Mouse (Mus musculus) forebrain, postnatal 0 days (tissue): ENCODE data around the gene Gm45194. TPM values are rescaled to one million over a fixed set of nuclear protein-coding genes. Genes with fewer than 3 reads are reported as not detected.
A peak's percentile ranks its signal among the peaks of the same experiment; 100 is the strongest.

Source experiments
- ATAC-seq: fragments of 200-750 bp; cut with Nextera tagmentation; 2 replicates; pipeline ENCODE4 v1.8.0; 2017; ENCODE audit warnings: mild to moderate bottlenecking, moderate library complexity
- DNase-seq: peaks from one replicate; pipeline ENCODE4 v3.0.0-alpha.2; 2015
- H3K27ac ChIP-seq: fragments of 300-500 bp; sonication (generic); 2 replicates; pipeline ENCODE4 v1.5.1; 2014; ENCODE audit warnings: low read depth, mild to moderate bottlenecking, antibody characterized with exemption, low read length, moderate library complexity, mixed read lengths
- H3K27me3 ChIP-seq: fragments of 300-500 bp; sonication (generic); 2 replicates; pipeline ENCODE4 v1.6.1; 2014; ENCODE audit warnings: mild to moderate bottlenecking, low read length, mixed read lengths; ENCODE audit not compliant: insufficient read depth
- H3K36me3 ChIP-seq: fragments of 300-500 bp; sonication (generic); 2 replicates; pipeline ENCODE4 v1.6.1; 2014; ENCODE audit warnings: mild to moderate bottlenecking, moderate library complexity; ENCODE audit not compliant: insufficient read depth
- H3K4me1 ChIP-seq: fragments of 300-500 bp; sonication (generic); 2 replicates; pipeline ENCODE4 v1.6.1; 2014; ENCODE audit warnings: antibody characterized with exemption; ENCODE audit not compliant: insufficient read depth
- H3K4me2 ChIP-seq: fragments of 300-500 bp; sonication (generic); 2 replicates; pipeline ENCODE4 v1.6.1; 2014; ENCODE audit warnings: low read depth, mild to moderate bottlenecking, moderate library complexity
- H3K4me3 ChIP-seq: fragments of 300-500 bp; sonication (generic); 2 replicates; pipeline ENCODE4 v1.5.1; 2014; ENCODE audit warnings: low read depth, low read length, mixed read lengths
- H3K9ac ChIP-seq: fragments of 300-500 bp; sonication (generic); 2 replicates; pipeline ENCODE4 v1.6.1; 2014; ENCODE audit warnings: mild to moderate bottlenecking
- H3K9me3 ChIP-seq: fragments of 300-500 bp; sonication (generic); 2 replicates; pipeline ENCODE4 v1.6.1; 2016; ENCODE audit warnings: low read length
- CTCF ChIP-seq: sonication (generic); IDR thresholded peaks from 2 replicates; pipeline ENCODE4 v1.5.1; 2016; ENCODE audit warnings: antibody characterized with exemption, control low read depth, low read depth
- WGBS: fragments of 180-500 bp; shearing (Covaris S2); extraction: QIAGEN DNeasy Blood & Tissue Kit; methylation state at CpG from one replicate; pipeline ENCODE4 v1.1.7; 2014; 5-methylcytosine and 5-hydroxymethylcytosine counted together
- polyA plus RNA-seq: library from polyadenylated mRNA; unstranded; fragments of >200 nt; fragmentation: Nextera tagmentation; extraction: Ambion mirVana; gene quantifications from 2 replicates; pipeline ENCODE4 v1.2.1, GENCODE M21; 2015
- total RNA-seq: library from RNA; depleted of rRNA; stranded (reverse); fragments of >200 nt; gene quantifications from 2 replicates; pipeline ENCODE4 v1.2.3, GENCODE M21; 2014; rRNA removed

Gene Gm45194
- total RNA-seq (2.5 and 3.6 TPM in 2 replicates), polyA plus RNA-seq (0.20 and 0.54 TPM in 2 replicates)

GRCm38 (mm10) chrX:111891089-111891488, at the start of gene Gm45194:
TSS of gene Gm45194 (plus strand) at chrX:111891389.
- ATAC-seq, result no peak
- Histone ChIP-seq H3K27ac (no peak within 1 kb of the TSS), H3K4me1 (no peaks in the 10 kb centered on the region), H3K27me3 (no peaks in the 10 kb centered on the region; the same call in 1 of the 2 replicates), H3K9me3 (no peaks in the 10 kb centered on the region), H3K4me2 (no peak within 1 kb of the TSS), H3K4me3 (no peak within 1 kb of the TSS), H3K9ac (no peak within 1 kb of the TSS), H3K36me3 (no peaks in the 10 kb centered on the region)
- no peak for TF ChIP-seq CTCF
- 38% methylated on average over 2 of the region's 2 CpGs for WGBS
- DNase-seq, result no peak

- no peak for ATAC-seq
Observed at GRCm38 (mm10) chrX:111855878-111856277, 35.3 kb upstream of the Gm45194 start.

GRCm38 (mm10) chrX:111881251-111881650, 9.9 kb upstream of the Gm45194 start:
- Histone ChIP-seq H3K27ac (no peak overlapping the region), H3K9me3 (no peaks in the 10 kb centered on the region), H3K9ac (no peak overlapping the region), H3K4me2 (no peak overlapping the region), H3K36me3 (no peaks in the 10 kb centered on the region), H3K4me1 (no peaks in the 10 kb centered on the region), H3K27me3 (no peaks in the 10 kb centered on the region), H3K4me3 (no peak overlapping the region)
- no peak for ATAC-seq
- TF ChIP-seq CTCF, result no peak
- 66% methylated on average over 5 of the region's 5 CpGs for WGBS
- no peak for DNase-seq

More at GRCm38 (mm10) chrX:111855878-111856277, 35.3 kb upstream of the Gm45194 start:
- no peak for TF ChIP-seq CTCF
- H3K36me3 ChIP-seq, result no peaks in the 10 kb centered on the region
- H3K27me3 ChIP-seq, result no peaks in the 10 kb centered on the region
- no peak overlapping the region for H3K27ac ChIP-seq
- 44% methylated on average over 3 of the region's 3 CpGs for WGBS
- H3K9me3 ChIP-seq, result no peaks in the 10 kb centered on the region
- H3K9ac ChIP-seq, result no peak overlapping the region
- no peak for DNase-seq
- no peak overlapping the region for H3K4me2 ChIP-seq
- H3K4me3 ChIP-seq, result no peak overlapping the region
- no peaks in the 10 kb centered on the region for H3K4me1 ChIP-seq

- Histone ChIP-seq H3K4me1 (no peaks in the 10 kb centered on the region), H3K9me3 (no peaks in the 10 kb centered on the region), H3K27ac (no peak overlapping the region), H3K9ac (no peak overlapping the region), H3K4me3 (peak overlapping the region; percentile 44), H3K27me3 (no peaks in the 10 kb centered on the region; the same call in 1 of the 2 replicates), H3K4me2 (peak overlapping the region; percentile 63), H3K36me3 (no peaks in the 10 kb centered on the region)
- DNase-seq (peak; percentile 28), ATAC-seq (peak; percentile 61)
- TF ChIP-seq CTCF, result no peak
- 29% methylated on average over 57 of the region's 71 CpGs for WGBS
Observed at GRCm38 (mm10) chrX:111894321-111895050, 3.3 kb downstream of the Gm45194 start.

- ATAC-seq (peak; percentile 36; the same call in 1 of the 2 replicates), DNase-seq (no peak)
- H3K4me2 ChIP-seq, result peak overlapping the region; percentile 63
- H3K27ac ChIP-seq, result no peak overlapping the region
- H3K36me3 ChIP-seq, result no peaks in the 10 kb centered on the region
- H3K4me3 ChIP-seq, result peak overlapping the region; percentile 44
- WGBS, result 35% methylated on average over 66 of the region's 70 CpGs
- H3K9me3 ChIP-seq, result no peaks in the 10 kb centered on the region
- TF ChIP-seq CTCF, result no peak
- no peaks in the 10 kb centered on the region for H3K4me1 ChIP-seq
- no peak overlapping the region for H3K9ac ChIP-seq
- no peaks in the 10 kb centered on the region; the same call in 1 of the 2 replicates for H3K27me3 ChIP-seq
Observed at GRCm38 (mm10) chrX:111895084-111895779, 4.0 kb downstream of the Gm45194 start.

- Histone ChIP-seq H3K9ac (no peak overlapping the region), H3K4me3 (no peak overlapping the region), H3K4me2 (no peak overlapping the region), H3K27me3 (no peaks in the 10 kb centered on the region), H3K9me3 (no peaks in the 10 kb centered on the region), H3K4me1 (no peaks in the 10 kb centered on the region), H3K36me3 (no peaks in the 10 kb centered on the region), H3K27ac (no peak overlapping the region)
- ATAC-seq (no peak), DNase-seq (no peak)
- no peak for TF ChIP-seq CTCF
Observed at GRCm38 (mm10) chrX:111917422-111917821, 26.2 kb downstream of the Gm45194 start.

- H3K27ac ChIP-seq, result no peak overlapping the region
- TF ChIP-seq CTCF, result no peak
- no peaks in the 10 kb centered on the region for H3K36me3 ChIP-seq
- ATAC-seq (no peak), DNase-seq (no peak)
- H3K4me1 ChIP-seq, result no peaks in the 10 kb centered on the region
- no peaks in the 10 kb centered on the region for H3K27me3 ChIP-seq
- H3K9ac ChIP-seq, result no peak overlapping the region
- H3K4me3 ChIP-seq, result no peak overlapping the region
- 81% methylated on average over 4 of the region's 4 CpGs for WGBS
- H3K9me3 ChIP-seq, result no peaks in the 10 kb centered on the region
- H3K4me2 ChIP-seq, result no peak overlapping the region
Observed at GRCm38 (mm10) chrX:111960909-111961308, 69.7 kb downstream of the Gm45194 start.
